Mouse (Mus musculus) mesoderm, embryonic 11.5 days (tissue): Measurements from ENCODE around the gene Abt1.

Source experiments
- DNase-seq: peaks from one replicate; pipeline ENCODE4 v3.0.0-alpha.2; 2012; ENCODE audit warnings: low read depth, low spot score

Abt1 gene

GRCm38 (mm10) chr13:23423286-23424051 lies at the start of gene Abt1:
Gene Abt1, minus strand, starts transcription at chr13:23423866.
- peak; percentile 98 for DNase-seq

GRCm38 (mm10) chr13:23466911-23467310 lies 43.2 kb upstream of the Abt1 start:
- DNase-seq: peak; percentile 93

- DNase-seq: no peak
Measured at GRCm38 (mm10) chr13:23466306-23466705, 42.6 kb upstream of the Abt1 start.

DNA sequence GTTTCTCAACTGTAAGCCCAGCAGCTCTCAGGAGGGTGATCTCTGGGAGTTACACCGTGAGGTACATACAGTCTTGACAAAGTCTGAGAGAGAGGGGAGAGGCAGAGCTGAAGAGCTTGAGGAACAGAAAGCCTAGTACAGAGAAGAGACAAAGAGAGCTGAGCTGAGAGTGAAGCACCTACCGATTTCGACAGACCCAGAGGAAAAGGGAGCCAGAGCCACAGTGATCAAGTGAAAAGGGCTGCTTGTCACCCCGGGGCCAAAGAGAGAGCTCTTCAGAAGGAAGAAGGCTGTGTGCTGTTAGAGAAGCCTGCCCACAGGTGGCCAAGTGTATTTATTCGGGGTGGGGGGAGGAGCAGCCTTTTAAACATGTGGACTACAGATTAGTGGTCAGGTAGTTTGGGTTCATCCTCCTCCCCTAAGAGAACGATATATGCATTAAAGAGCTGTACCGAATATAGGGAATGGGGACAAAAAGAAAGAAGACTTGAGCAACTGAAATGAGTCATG lies 42.0 kb upstream of the Abt1 start, which contains the start of gene Btn1a1:
Gene Btn1a1, minus strand, starts transcription at position 302 of the 510 bp plus-strand sequence.
- DNase-seq: no peak

DNA sequence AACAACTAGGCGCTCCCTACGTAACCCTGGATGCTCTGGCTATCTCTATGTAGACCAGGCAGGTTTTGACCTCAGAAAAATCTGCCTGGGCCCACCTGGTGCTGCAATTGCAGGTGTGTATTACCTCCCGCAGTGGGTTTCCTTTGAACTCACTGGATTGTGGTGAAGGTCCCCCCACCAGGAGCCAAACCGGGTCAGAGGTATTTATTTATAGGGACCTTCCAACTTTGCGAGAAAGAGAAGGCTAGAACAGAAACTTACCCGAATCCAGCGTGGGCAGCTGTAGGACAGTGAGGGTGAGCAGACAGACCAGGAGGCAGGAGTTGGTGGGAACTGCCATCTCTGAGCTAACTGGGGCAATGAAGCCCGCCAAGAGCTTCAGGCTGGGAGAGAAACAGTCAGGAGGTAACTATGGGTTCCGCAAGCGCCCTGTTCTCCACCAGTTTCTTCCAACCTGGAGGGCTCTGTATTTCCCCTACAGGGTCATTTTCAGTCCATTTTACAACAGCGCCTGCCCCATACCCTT lies 41.2 kb upstream of the Abt1 start:
- no peak for DNase-seq

- no peak for DNase-seq
Measured at GRCm38 (mm10) chr13:23464224-23464637, 40.6 kb upstream of the Abt1 start.

DNA sequence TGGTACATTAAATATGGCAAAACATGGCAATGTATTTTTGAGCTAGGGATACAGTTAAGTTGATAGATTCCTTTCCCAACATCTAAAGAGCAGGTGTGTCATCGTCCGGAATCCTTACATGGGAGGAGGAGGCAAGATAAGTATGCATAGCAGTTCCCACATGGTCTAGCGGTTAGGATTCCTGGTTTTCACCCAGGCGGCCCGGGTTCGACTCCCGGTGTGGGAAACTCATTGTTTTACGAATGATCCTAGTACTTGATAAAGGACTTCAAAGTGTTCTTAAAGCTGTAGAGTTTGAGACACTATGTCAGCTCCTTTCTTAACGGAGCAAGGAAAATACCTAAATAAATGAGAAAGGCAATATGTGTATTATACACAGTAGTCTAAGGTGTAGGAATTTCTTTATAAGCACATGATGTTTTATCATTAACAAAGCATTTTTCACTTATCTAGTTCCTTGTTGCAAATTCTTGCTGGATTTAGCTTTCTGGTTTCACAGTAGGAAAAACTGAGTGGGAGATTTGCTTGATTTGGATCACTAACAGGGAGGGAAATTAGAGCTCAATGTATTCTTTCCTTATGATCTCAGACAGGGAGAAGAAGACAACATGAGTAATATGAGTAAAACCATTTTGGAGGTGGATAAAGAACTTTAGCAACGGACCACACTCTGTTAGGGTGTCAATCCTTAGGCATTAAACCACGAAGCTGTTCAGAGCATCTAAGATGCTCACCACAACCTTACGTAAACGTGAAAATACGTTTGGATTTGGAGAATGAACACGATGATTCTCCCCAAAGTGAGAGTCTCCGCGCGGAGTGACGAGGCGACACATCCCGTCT lies 39.9 kb upstream of the Abt1 start:
- peak; percentile 88 for DNase-seq

- no peak for DNase-seq
Measured at GRCm38 (mm10) chr13:23462669-23463068, 39.0 kb upstream of the Abt1 start.

- DNase-seq: no peak
Measured at GRCm38 (mm10) chr13:23462063-23462462, 38.4 kb upstream of the Abt1 start.

DNA sequence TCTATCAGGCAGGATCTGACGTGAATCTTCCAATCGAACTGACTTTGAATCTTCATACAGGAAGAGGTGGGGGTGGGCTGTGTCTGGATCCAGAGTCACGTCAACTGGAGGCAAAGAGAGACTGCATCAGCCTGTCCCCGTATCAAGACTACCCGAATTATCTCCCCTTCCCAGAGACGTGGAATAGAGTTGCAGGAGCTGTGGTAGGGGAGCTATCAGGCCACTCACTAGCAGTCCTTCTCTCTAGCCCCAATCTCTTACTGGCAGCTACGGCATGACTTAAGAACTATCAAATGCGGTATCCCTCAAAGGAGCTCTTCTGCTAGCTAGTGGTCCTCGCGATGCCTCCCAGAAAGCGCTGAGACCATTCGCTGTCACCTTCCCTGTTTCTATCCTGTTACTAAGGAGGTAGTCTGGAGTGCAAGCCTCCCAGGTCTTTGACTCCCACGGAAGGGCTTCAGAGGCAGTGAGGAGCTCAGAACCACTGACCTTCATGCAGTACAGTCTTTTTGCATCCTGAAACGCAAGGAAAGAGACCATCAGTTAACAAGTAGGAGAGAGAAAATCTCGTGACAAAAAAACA lies 35.7 kb upstream of the Abt1 start:
- DNase-seq: no peak

DNA sequence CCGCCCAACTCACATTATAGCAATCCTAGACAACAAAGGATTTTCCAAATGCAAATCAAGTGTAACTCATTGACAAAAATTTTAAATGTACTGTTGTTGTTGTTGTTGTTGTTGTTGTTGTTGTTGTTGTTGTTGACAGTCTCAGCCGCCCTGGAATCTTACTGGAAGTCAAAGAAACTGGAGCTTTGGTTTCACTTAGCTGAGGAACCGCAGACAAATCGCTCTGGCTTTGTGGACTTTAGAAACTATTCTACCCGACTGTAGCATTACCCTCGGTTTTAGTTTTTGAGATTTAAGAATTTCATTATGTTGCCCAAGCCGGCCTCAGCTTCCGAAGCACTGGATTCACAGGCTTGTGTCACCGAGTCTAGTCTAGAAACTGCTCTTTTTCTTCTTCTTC lies 30.3 kb upstream of the Abt1 start:
- DNase-seq: no peak

GRCm38 (mm10) chr13:23453362-23453862 lies 29.7 kb upstream of the Abt1 start:
- peak; percentile 90 for DNase-seq

DNA sequence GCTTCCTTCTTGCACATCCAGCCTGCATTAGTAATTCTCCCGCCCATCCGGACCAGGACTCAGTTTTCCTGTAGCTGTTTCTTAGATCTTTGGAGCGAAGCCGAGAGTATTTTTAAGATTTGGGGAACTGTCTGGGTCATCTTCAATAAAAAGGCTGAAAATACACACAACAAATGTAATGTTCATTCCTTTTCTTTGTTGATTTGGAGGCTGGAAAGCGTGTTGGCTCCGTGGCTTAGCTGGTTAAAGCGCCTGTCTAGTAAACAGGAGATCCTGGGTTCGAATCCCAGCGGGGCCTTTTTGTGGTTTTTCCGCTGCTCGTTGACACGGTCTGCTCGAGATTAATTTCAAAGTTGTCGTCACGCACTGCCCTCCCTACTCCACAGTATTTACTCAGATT lies 26.7 kb upstream of the Abt1 start:
- peak; percentile 92 for DNase-seq

DNA sequence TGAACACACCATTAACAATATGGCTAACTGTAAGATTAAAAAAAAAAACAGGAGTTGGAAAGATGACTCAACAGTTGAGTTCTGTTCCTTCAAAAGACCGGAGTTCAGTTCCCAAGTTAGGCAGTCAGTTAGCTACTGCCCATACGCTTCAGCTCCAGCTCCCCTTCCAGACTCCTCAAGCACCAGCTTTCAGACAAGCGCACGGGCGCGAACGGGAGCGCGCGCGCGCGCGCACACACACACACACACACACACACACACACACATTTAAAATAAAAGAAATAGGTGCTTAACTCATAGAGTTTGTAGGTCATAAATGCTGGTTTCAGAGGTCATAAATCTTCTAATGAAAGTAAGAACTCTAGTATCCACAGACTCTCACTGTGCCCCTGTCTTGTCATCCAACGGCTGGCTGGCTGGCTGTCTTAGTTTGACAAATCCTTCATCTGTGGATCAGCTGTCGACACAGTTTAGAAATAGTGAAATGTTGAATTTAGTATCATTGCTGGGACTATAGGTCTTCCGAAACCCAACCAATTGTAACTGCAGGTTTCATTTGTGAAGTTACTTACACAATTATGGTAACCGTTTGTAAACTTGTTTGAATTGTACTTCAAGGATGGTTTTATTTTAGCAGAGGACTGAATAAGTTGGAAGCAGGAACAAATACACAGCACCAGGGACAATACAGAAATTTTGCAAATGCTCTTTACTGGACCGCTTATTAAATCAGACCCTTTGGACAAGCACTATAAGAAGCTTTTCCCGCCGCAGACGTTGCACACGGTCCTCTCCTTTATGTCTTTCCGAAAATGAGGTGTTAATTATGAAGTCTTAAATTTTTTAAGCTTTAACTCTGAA lies 25.8 kb upstream of the Abt1 start:
- peak; percentile 90 for DNase-seq

GRCm38 (mm10) chr13:23448758-23449157 lies 25.1 kb upstream of the Abt1 start:
- no peak for DNase-seq

DNA sequence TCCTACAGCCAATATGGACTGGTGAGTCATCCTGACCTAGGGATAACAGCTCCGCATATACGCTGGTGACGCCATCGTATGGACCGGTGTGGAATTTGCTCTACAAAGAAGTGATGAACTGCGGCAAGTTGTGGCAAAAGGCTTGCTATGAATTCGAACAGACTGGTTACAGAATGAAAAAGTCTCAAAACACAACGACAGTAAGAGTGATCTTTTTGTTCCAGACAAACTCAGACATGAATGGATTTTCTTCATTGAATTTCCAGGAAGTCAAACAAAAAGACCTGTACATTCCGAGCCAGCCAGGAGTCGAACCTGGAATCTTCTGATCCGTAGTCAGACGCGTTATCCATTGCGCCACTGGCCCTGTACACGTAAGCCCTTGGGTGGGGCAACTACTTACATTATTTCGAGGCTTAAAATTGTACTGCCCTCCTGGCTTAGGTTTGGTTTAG lies 22.9 kb upstream of the Abt1 start:
- peak; percentile 84 for DNase-seq

DNA sequence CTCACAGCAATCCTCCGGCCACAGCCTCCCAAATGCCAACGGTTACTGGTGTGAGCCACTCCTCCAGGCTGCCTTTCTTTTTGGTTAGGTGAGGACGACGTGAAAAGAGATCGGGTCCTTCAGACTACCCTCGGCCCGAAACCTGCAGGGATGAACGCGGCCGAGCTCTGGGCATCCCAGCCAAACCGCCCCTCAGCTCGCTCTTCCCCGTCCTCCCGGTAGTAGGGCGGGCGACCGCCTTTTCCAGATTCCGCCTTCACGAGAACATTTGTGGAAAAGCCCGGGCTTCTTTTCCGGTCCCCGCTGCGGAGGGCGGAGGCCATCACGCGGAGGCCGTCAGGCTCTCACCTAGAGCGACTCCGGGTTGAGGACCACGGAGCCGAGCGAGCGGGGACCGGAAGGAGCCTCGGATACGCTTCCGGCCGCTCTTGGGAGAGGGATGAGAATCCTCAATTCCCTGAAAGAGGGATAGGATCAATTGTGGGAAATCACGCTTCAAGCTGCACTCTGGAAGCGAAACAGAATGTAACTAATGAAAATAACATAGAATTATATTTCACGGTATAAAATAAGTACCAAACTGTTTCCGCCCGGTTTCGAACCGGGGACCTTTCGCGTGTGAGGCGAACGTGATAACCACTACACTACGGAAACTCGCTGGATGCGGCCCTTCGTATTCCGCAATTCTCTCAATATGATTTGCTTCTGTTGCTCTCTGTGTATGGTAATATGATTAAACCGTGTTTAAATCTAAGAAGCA lies 22.1 kb upstream of the Abt1 start:
- peak; percentile 91 for DNase-seq

DNA sequence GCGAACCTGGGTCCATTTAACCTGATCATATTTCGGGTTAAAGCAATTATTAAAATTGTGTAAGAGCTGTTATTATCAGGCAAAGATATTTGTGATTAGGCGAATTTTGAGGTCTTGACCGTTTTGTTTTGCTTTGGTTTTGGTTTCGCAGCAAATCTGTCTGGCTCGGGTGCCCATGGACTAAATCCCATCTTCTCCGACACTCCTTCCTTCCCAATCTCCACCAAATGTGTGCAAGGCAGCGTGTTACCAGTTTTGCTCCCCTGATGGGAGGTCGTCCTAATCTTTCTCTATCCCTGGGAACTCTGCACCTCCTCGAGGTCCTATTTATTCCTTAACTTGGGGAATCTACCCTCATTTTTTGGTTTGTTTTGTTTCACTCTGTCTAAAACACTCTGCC lies 21.5 kb upstream of the Abt1 start:
- DNase-seq: no peak

GRCm38 (mm10) chr13:23444451-23444850 lies 20.8 kb upstream of the Abt1 start:
- no peak for DNase-seq

DNA sequence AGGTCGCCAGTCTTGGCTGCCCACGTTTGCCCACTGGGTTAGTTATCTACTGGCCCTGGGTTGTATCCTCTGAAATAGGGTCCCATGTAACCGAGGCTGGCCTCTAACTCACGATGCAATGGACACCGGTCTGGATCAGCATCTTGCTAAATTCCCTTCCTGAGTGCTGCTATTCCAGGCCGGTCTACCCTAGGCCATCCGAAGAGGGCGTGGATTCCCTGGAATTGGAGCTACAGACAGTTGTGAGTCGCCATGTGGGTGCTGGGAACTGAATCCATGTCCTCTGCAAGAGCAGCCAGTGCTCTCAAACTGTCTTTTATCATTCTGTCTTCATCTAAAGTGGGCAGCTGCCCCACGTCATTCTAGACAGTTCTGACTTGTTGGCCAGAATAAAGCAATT lies 16.2 kb upstream of the Abt1 start:
- DNase-seq: no peak
